Mouse (Mus musculus) splenic B cell, adult 2 months (primary cell): ENCODE measurements at regions not wholly inside any gene's neighbourhood (a gene's known extent, or its start where the extent isn't known, plus 50 kb on each side); places are given as distances from the start of the nearest gene placed in this dataset.

Experiments
- DNase-seq: peaks from one replicate; pipeline ENCODE4 v3.0.0-alpha.2; 2011; ENCODE audit warnings: low read depth, low spot score
- H3K27me3 ChIP-seq: 2 replicates; pipeline ENCODE4 v1.6.1; 2012; ENCODE audit warnings: mild to moderate bottlenecking, low read length, moderate library complexity, mixed read lengths; ENCODE audit not compliant: control insufficient read depth, poor library complexity, insufficient read depth, severe bottlenecking
- H3K36me3 ChIP-seq: 2 replicates; pipeline ENCODE4 v1.6.1; 2012; ENCODE audit warnings: mild to moderate bottlenecking, low read length, moderate library complexity, mixed read lengths; ENCODE audit not compliant: control insufficient read depth, poor library complexity, insufficient read depth, severe bottlenecking

GRCm38 (mm10) chr15:6237726-6238125, 61.9 kb upstream of the Dab2 start:
- Histone ChIP-seq H3K27me3 (no peaks in the 10 kb centered on the region), H3K36me3 (no peaks in the 10 kb centered on the region)
- no peak for DNase-seq

- no peaks in the 10 kb centered on the region for H3K27me3 ChIP-seq
- DNase-seq: peak; percentile 51
- H3K36me3 ChIP-seq: no peaks in the 10 kb centered on the region
These were observed 61.5 kb upstream of the Dab2 start for GRCm38 (mm10) chr15:6238133-6238532.

- Histone ChIP-seq H3K36me3 (no peaks in the 10 kb centered on the region), H3K27me3 (no peaks in the 10 kb centered on the region)
- DNase-seq: no peak
These were observed 60.8 kb upstream of the Dab2 start for GRCm38 (mm10) chr15:6238755-6239154.

- no peaks in the 10 kb centered on the region for H3K36me3 ChIP-seq
- DNase-seq: no peak
- no peaks in the 10 kb centered on the region for H3K27me3 ChIP-seq
These were observed 57.5 kb upstream of the Dab2 start for GRCm38 (mm10) chr15:6242132-6242531.

GRCm38 (mm10) chr15:6244401-6244800, 55.2 kb upstream of the Dab2 start:
- no peak for DNase-seq
- Histone ChIP-seq H3K27me3 (no peaks in the 10 kb centered on the region), H3K36me3 (no peaks in the 10 kb centered on the region)

- no peaks in the 10 kb centered on the region for H3K36me3 ChIP-seq
- no peaks in the 10 kb centered on the region for H3K27me3 ChIP-seq
- no peak for DNase-seq
These were observed 53.4 kb upstream of the Dab2 start for GRCm38 (mm10) chr15:6245950-6246894.

- Histone ChIP-seq H3K36me3 (no peaks in the 10 kb centered on the region), H3K27me3 (no peaks in the 10 kb centered on the region)
- DNase-seq: no peak
These were observed 51.1 kb upstream of the Dab2 start for GRCm38 (mm10) chr15:6248470-6248869.
